Mouse (Mus musculus): ENCODE measurements at regions not wholly inside any gene's neighbourhood (a gene's known extent, or its start where the extent isn't known, plus 50 kb on each side); places are given as distances from the start of the nearest gene placed in this dataset.

- H3K36me3 ChIP-seq = no peaks in the 10 kb centered on the region
- no peak overlapping the region for H3K4me2 ChIP-seq
- H3K9ac ChIP-seq = no peak overlapping the region
- H3K4me1 ChIP-seq = peaks cover 15% of the 10 kb centered on the region
- H3K4me3 ChIP-seq = no peak overlapping the region
- H3K27me3 ChIP-seq = no peaks in the 10 kb centered on the region
- no peaks in the 10 kb centered on the region for H3K9me3 ChIP-seq
- H3K27ac ChIP-seq = no peak overlapping the region
- no peak for ATAC-seq (ENCODE audit: insufficient number of reproducible peaks, low FRiP score, low TSS enrichment, low read depth)
- 65% methylated on average over 7 of the region's 7 CpGs for WGBS
Measured at GRCm38 (mm10) chr2:59431867-59432266, 52.6 kb upstream of the Dapl1 start.

Data from limb, embryonic 15.5 days (tissue).